Mouse (Mus musculus) embryo, embryonic 10.5 days (tissue): ENCODE measurements around the gene Dcdc2a.

Source experiments
- DNase-seq: peaks from one replicate; pipeline ENCODE4 v3.0.0-alpha.2; 2015; ENCODE audit warnings: low spot score

Gene Dcdc2a

GRCm38 (mm10) chr13:25097348-25097747 is 41.5 kb downstream of the Dcdc2a start:
- DNase-seq, result no peak

GRCm38 (mm10) chr13:25098578-25098977 is 42.8 kb downstream of the Dcdc2a start:
- no peak for DNase-seq

- no peak for DNase-seq
Measured at GRCm38 (mm10) chr13:25099508-25099907, 43.7 kb downstream of the Dcdc2a start.

- no peak for DNase-seq
Measured at GRCm38 (mm10) chr13:25100581-25100980, 44.8 kb downstream of the Dcdc2a start.

GRCm38 (mm10) chr13:25105671-25106070 is 49.9 kb downstream of the Dcdc2a start:
- no peak for DNase-seq

GRCm38 (mm10) chr13:25106740-25107139 is 50.9 kb downstream of the Dcdc2a start:
- DNase-seq, result no peak

- DNase-seq, result no peak
Measured at GRCm38 (mm10) chr13:25108353-25108752, 52.5 kb downstream of the Dcdc2a start.

GRCm38 (mm10) chr13:25110592-25111095 is 54.8 kb downstream of the Dcdc2a start:
- no peak for DNase-seq

- DNase-seq, result peak; percentile 56
Measured at GRCm38 (mm10) chr13:25115429-25115881, 59.7 kb downstream of the Dcdc2a start.

- DNase-seq, result peak; percentile 83
Measured at GRCm38 (mm10) chr13:25115971-25116370, 60.2 kb downstream of the Dcdc2a start.

- DNase-seq, result peak; percentile 33
Measured at GRCm38 (mm10) chr13:25122740-25123335, 67.0 kb downstream of the Dcdc2a start.

- DNase-seq, result no peak
Measured at GRCm38 (mm10) chr13:25127216-25127615, 71.4 kb downstream of the Dcdc2a start.

- no peak for DNase-seq
Measured at GRCm38 (mm10) chr13:25127806-25128205, 72.0 kb downstream of the Dcdc2a start.

- DNase-seq, result no peak
Measured at GRCm38 (mm10) chr13:25128766-25129165, 73.0 kb downstream of the Dcdc2a start.

- DNase-seq, result no peak
Measured at GRCm38 (mm10) chr13:25143066-25143465, 87.3 kb downstream of the Dcdc2a start.

- DNase-seq, result no peak
Measured at GRCm38 (mm10) chr13:25144093-25144492, 88.3 kb downstream of the Dcdc2a start.

- DNase-seq, result no peak
Measured at GRCm38 (mm10) chr13:25146232-25146631, 90.4 kb downstream of the Dcdc2a start.

GRCm38 (mm10) chr13:25150154-25150781 is 94.5 kb downstream of the Dcdc2a start:
- peak; percentile 13 for DNase-seq

GRCm38 (mm10) chr13:25150861-25151260 is 95.1 kb downstream of the Dcdc2a start:
- DNase-seq, result no peak

GRCm38 (mm10) chr13:25159917-25160316 is 104.1 kb downstream of the Dcdc2a start:
- DNase-seq, result no peak

- no peak for DNase-seq
Measured at GRCm38 (mm10) chr13:25160804-25161203, 105.0 kb downstream of the Dcdc2a start.

GRCm38 (mm10) chr13:25162594-25162993 is 106.8 kb downstream of the Dcdc2a start:
- DNase-seq, result no peak

GRCm38 (mm10) chr13:25168891-25169290 is 113.1 kb downstream of the Dcdc2a start:
- DNase-seq, result peak; percentile 19

- no peak for DNase-seq
Measured at GRCm38 (mm10) chr13:25177835-25178234, 122.0 kb downstream of the Dcdc2a start.
